Mouse (Mus musculus) heart, postnatal 0 days (tissue): ENCODE results near the gene Gnmt.

ENCODE experiments used
- CTCF ChIP-seq: IDR thresholded peaks from 2 replicates; pipeline ENCODE4 v1.5.1; 2016; ENCODE audit warnings: antibody characterized with exemption, control low read depth, low read depth
- EP300 ChIP-seq: IDR thresholded peaks from 2 replicates; pipeline ENCODE4 v1.6.1; 2016; ENCODE audit warnings: antibody characterized with exemption, low read depth

DNA sequence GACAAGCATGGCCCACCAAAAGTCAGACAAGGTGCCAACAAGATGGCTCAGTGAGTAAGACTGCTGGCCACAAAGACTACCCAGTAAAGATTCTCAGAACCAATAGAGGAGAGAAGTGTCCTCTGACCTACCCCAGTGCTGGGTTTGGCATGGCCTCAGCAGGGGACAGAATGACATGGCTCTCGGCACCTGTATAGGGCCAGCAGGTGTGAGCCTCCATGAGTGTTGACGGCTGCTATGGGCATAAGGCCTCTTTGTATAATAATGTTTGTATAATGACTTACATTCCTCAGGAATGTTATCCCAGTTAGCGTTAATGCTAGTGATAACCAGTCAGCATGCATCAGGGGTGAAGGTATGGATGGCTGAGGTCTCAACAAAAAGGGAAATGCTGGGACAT is 47.1 kb upstream of the Gnmt start:
- TF ChIP-seq CTCF (no peak), EP300 (no peak)
